Mouse (Mus musculus): ENCODE data around the gene Arl4a.

GRCm38 (mm10) chr12:39968109-39968508, 69.7 kb downstream of the Arl4a start:
- TF ChIP-seq FLI1 (IDR thresholded peaks at IDR 0.05; ENCODE audit: low read length) (no peak), GATA1 (IDR thresholded peaks at IDR 0.05; ENCODE audit: borderline replicate concordance, low read length) (no peak)

Data from megakaryocyte, embryonic 14.5 days (primary cell).